Mouse (Mus musculus): ENCODE results near the gene Zfp784.

DNA sequence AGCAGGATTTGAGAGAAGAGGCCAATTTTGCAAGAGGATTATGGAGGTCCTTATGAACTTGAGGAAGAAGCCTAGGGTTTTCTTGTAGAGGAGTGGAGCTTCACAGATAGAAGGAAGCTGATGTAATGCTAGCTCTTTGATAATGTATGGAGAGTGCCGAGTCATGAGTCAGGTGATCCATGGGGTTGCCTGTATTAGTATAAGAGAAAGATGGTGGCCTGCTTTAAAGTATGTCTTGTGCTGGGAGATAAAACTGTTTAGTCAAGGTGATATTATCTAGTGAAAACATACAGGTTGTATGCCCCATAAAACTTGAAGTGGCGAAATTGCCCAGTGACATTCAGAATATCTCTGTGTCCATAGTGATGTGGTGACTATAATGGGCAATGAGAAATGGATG, 38.7 kb upstream of the Zfp784 start:
- TF ChIP-seq POLR2A (IDR thresholded peaks at IDR 0.05; ENCODE audit: extremely low read depth, insufficient read depth, low read length) (no peak), CTCF (IDR thresholded peaks at IDR 0.05; ENCODE audit: low read depth, low read length) (no peak)

Data from liver, adult 2 months (tissue).